Mouse (Mus musculus) limb, embryonic 14.5 days (tissue): Measurements from ENCODE around the gene Nos3. TPM values are rescaled to one million over a fixed set of nuclear protein-coding genes. Genes with fewer than 3 reads are reported as not detected.

Source experiments
- ATAC-seq: fragments of 200-750 bp; cut with Nextera tagmentation; 2 replicates; pipeline ENCODE4 v1.8.0; 2017; ENCODE audit warnings: low read depth, moderate number of reproducible peaks, moderate TSS enrichment; ENCODE audit not compliant: low FRiP score
- DNase-seq: peaks from one replicate; pipeline ENCODE4 v3.0.0-alpha.2; 2015; ENCODE audit warnings: low spot score
- H3K27ac ChIP-seq: fragments of 300-500 bp; sonication (generic); replicated peaks from 2 replicates; pipeline ENCODE4 v1.5.1; 2014; ENCODE audit warnings: low read depth, mild to moderate bottlenecking, low read length, moderate library complexity, mixed read lengths
- H3K27me3 ChIP-seq: fragments of 300-500 bp; sonication (generic); 2 replicates; pipeline ENCODE4 v1.6.1; 2014; ENCODE audit warnings: low read length, mixed read lengths; ENCODE audit not compliant: control insufficient read depth, insufficient read depth
- H3K36me3 ChIP-seq: fragments of 300-500 bp; sonication (generic); 2 replicates; pipeline ENCODE4 v1.6.1; 2014; ENCODE audit warnings: mild to moderate bottlenecking, low read length, moderate library complexity, mixed read lengths; ENCODE audit not compliant: control insufficient read depth, insufficient read depth
- H3K4me1 ChIP-seq: fragments of 300-500 bp; sonication (generic); 2 replicates; pipeline ENCODE4 v1.6.1; 2014; ENCODE audit warnings: antibody characterized with exemption, low read length, mixed read lengths; ENCODE audit not compliant: control insufficient read depth, insufficient read depth
- H3K4me2 ChIP-seq: fragments of 300-500 bp; sonication (generic); replicated peaks from 2 replicates; pipeline ENCODE4 v1.6.1; 2014; ENCODE audit warnings: low read depth, mild to moderate bottlenecking, low read length, moderate library complexity; ENCODE audit not compliant: severe bottlenecking
- H3K4me3 ChIP-seq: fragments of 300-500 bp; sonication (generic); replicated peaks from 2 replicates; pipeline ENCODE4 v1.5.1; 2014; ENCODE audit warnings: low read length
- H3K9ac ChIP-seq: fragments of 300-500 bp; sonication (generic); 2 replicates; pipeline ENCODE4 v1.6.1; 2014; ENCODE audit warnings: mild to moderate bottlenecking, low read depth, low read length, moderate library complexity; ENCODE audit not compliant: severe bottlenecking
- H3K9me3 ChIP-seq: fragments of 300-500 bp; sonication (generic); 2 replicates; pipeline ENCODE4 v1.6.1; 2016; ENCODE audit warnings: low read length; ENCODE audit not compliant: control insufficient read depth
- POLR2A ChIP-seq: fragments of 200-500 bp; IDR thresholded peaks from 2 replicates; pipeline ENCODE4 v1.8.0; 2012; ENCODE audit warnings: inconsistent platforms, mild to moderate bottlenecking, moderate library complexity, borderline replicate concordance; ENCODE audit not compliant: insufficient read depth, insufficient read length; ENCODE audit errors: extremely low read depth
- WGBS: fragments of 180-500 bp; shearing (Covaris S2); extraction: QIAGEN DNeasy Blood & Tissue Kit; methylation state at CpG from one replicate; pipeline ENCODE4 v1.1.7; 2014; 5-methylcytosine and 5-hydroxymethylcytosine counted together
- polyA plus RNA-seq, 2 experiments: library from polyadenylated mRNA; depleted of rRNA in 1 of 2; stranded (reverse) in 1 of 2; unstranded in 1 of 2; fragments of >200 nt; fragmentation: Nextera tagmentation in 1 of 2; extraction: Ambion mirVana in 1 of 2; gene quantifications; 2 replicates each; pipeline versions ENCODE4 v1.2.1 to v1.2.3; 2012 to 2014

The Nos3 gene
- polyA plus RNA-seq, 2 experiments: 4.8 to 7.3 TPM

- ATAC-seq (no peak), DNase-seq (no peak)
- 79% methylated on average over 7 of the region's 7 CpGs for WGBS
- H3K27ac ChIP-seq: no peak overlapping the region
- no peak for TF ChIP-seq POLR2A
- H3K4me2 ChIP-seq: no peak overlapping the region
- H3K9me3 ChIP-seq: no peaks in the 10 kb centered on the region
- H3K27me3 ChIP-seq: no peaks in the 10 kb centered on the region
- H3K9ac ChIP-seq: no peak overlapping the region
- no peaks in the 10 kb centered on the region for H3K36me3 ChIP-seq
- H3K4me3 ChIP-seq: no peak overlapping the region
- H3K4me1 ChIP-seq: no peaks in the 10 kb centered on the region
Measured at GRCm38 (mm10) chr5:24374666-24375328, 10.2 kb downstream of the Nos3 start.

- H3K4me3 ChIP-seq: no peak overlapping the region
- ATAC-seq (no peak), DNase-seq (no peak)
- H3K4me2 ChIP-seq: no peak overlapping the region
- H3K27me3 ChIP-seq: no peaks in the 10 kb centered on the region
- no peaks in the 10 kb centered on the region for H3K9me3 ChIP-seq
- WGBS: 80% methylated on average over 2 of the region's 2 CpGs
- TF ChIP-seq POLR2A: no peak
- no peaks in the 10 kb centered on the region for H3K36me3 ChIP-seq
- no peak overlapping the region for H3K27ac ChIP-seq
- peaks cover 1% of the 10 kb centered on the region for H3K4me1 ChIP-seq
- H3K9ac ChIP-seq: no peak overlapping the region
Measured at GRCm38 (mm10) chr5:24378700-24379099, 14.1 kb downstream of the Nos3 start.

GRCm38 (mm10) chr5:24379501-24379900 is 14.9 kb downstream of the Nos3 start:
- no peak overlapping the region for H3K4me3 ChIP-seq
- no peaks in the 10 kb centered on the region for H3K27me3 ChIP-seq
- no peak for TF ChIP-seq POLR2A
- H3K4me2 ChIP-seq: no peak overlapping the region
- H3K4me1 ChIP-seq: peaks cover 5% of the 10 kb centered on the region
- no peak overlapping the region for H3K27ac ChIP-seq
- no peaks in the 10 kb centered on the region for H3K36me3 ChIP-seq
- no peak for DNase-seq
- WGBS: 59% methylated on average over 4 of the region's 4 CpGs
- no peaks in the 10 kb centered on the region for H3K9me3 ChIP-seq
- H3K9ac ChIP-seq: no peak overlapping the region
- no peak for ATAC-seq

GRCm38 (mm10) chr5:24380499-24380898 is 15.9 kb downstream of the Nos3 start:
- H3K36me3 ChIP-seq: no peaks in the 10 kb centered on the region
- no peak overlapping the region for H3K27ac ChIP-seq
- DNase-seq: no peak
- peaks cover 5% of the 10 kb centered on the region for H3K4me1 ChIP-seq
- ATAC-seq: no peak
- no peaks in the 10 kb centered on the region for H3K9me3 ChIP-seq
- no peaks in the 10 kb centered on the region for H3K27me3 ChIP-seq
- H3K4me2 ChIP-seq: no peak overlapping the region
- TF ChIP-seq POLR2A: no peak
- H3K9ac ChIP-seq: no peak overlapping the region
- WGBS: 85% methylated on average over 4 of the region's 4 CpGs
- no peak overlapping the region for H3K4me3 ChIP-seq

GRCm38 (mm10) chr5:24381486-24381885 is 16.9 kb downstream of the Nos3 start:
- H3K9ac ChIP-seq: no peak overlapping the region

GRCm38 (mm10) chr5:24381988-24382387 is 17.4 kb downstream of the Nos3 start:
- TF ChIP-seq POLR2A: no peak
- Histone ChIP-seq H3K4me1 (peaks cover 5% of the 10 kb centered on the region), H3K4me3 (no peak overlapping the region), H3K4me2 (no peak overlapping the region), H3K9me3 (no peaks in the 10 kb centered on the region), H3K9ac (no peak overlapping the region), H3K27me3 (0 out of 2 replicates have a peak, but pooled peaks cover 4% of the 10 kb centered on the region), H3K36me3 (no peaks in the 10 kb centered on the region), H3K27ac (no peak overlapping the region)
- ATAC-seq (no peak), DNase-seq (no peak)
- 46% methylated on average over 2 of the region's 2 CpGs for WGBS

More at GRCm38 (mm10) chr5:24381486-24381885, 16.9 kb downstream of the Nos3 start:
- no peaks in the 10 kb centered on the region for H3K36me3 ChIP-seq
- ATAC-seq (no peak), DNase-seq (no peak)
- peaks cover 5% of the 10 kb centered on the region for H3K4me1 ChIP-seq
- no peak overlapping the region for H3K4me3 ChIP-seq
- WGBS: 83% methylated on average over 6 of the region's 6 CpGs
- TF ChIP-seq POLR2A: no peak
- no peak overlapping the region for H3K27ac ChIP-seq
- H3K27me3 ChIP-seq: no peaks in the 10 kb centered on the region
- H3K9me3 ChIP-seq: no peaks in the 10 kb centered on the region
- H3K4me2 ChIP-seq: no peak overlapping the region
